Mouse (Mus musculus) urinary bladder, adult 2 months (tissue): ENCODE results near the gene Gm35315. TPM values are rescaled to one million over a fixed set of nuclear protein-coding genes. Genes with fewer than 3 reads are reported as not detected.
"Not testable (repeated sequence)": the region's sequence is repeated elsewhere in the genome, so short reads cannot be mapped to it uniquely, and the experiment has no call there.

Source experiments
- DNase-seq: peaks from one replicate; pipeline ENCODE4 v3.0.0; 2022; ENCODE audit warnings: low spot score
- polyA plus RNA-seq: library from polyadenylated mRNA; depleted of rRNA; stranded (reverse); fragments of >200 nt; gene quantifications from 2 replicates; pipeline ENCODE4 v1.2.3, GENCODE M21; 2012; rRNA removed

Gene Gm35315
- polyA plus RNA-seq, 1 experiment, result 1.4 TPM

DNA sequence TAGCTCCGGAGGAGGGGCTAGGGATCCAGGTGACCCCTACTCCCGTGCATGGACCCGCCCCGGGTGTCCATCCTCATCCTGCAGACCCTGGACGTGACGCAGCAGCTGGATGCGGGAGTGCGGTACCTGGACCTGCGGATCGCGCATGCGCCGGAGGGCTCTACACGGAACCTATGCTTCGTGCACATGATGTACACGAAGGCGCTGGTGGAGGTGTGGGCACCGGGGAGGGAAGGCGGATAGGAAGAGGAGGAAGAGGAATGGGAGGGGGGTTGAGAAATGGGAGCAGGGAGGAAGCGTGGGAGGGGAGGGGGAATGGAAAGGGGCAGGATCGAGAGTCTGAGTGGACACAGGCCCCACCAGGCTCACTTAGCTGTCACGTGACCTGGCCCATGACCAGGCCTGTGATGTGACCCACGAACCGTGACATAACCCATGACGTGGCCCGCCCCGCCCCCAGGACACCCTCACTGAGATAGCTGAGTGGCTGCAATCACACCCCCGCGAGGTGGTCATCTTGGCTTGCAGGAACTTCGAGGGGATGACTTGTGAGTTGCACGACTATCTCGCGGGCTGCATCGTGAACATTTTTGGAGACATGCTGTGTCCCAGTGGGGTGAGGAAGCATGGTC lies 7.6 kb upstream of the Gm35315 start:
- peak; percentile 34 for DNase-seq

DNA sequence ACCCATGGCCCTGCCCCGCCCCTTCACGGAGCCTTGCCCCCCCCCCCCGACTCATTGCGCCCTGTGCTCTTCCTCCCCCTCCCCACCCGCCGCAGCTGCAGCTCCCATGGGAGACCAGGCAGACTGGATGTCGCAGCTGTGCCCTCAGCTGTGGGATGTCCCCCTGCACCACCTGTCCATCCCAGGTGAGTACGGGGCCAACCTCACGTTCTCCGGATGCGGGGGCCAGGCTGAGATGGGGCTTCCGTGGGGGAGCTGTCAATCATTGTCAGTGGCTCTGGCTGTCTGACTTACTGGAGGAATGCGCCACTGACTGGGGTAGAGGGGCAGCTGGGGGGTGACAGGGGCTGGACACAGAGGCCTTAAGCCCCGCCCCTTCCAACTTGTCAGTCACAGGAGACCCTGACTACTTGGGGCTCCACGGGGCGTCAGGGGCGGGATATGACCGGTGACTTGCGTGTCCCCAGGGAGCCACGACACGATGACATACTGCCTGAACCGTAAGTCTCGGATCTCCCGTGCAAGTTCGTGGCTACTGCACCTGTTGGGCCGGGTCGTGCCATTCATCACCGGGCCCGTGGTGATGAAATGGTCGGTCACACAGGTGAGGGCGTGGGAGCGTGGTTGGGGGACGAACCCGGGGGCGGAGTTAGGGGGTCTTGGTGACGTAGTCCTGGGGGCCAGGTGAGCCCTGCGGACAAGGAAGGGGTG lies 6.9 kb upstream of the Gm35315 start:
- peak; percentile 25 for DNase-seq

DNA sequence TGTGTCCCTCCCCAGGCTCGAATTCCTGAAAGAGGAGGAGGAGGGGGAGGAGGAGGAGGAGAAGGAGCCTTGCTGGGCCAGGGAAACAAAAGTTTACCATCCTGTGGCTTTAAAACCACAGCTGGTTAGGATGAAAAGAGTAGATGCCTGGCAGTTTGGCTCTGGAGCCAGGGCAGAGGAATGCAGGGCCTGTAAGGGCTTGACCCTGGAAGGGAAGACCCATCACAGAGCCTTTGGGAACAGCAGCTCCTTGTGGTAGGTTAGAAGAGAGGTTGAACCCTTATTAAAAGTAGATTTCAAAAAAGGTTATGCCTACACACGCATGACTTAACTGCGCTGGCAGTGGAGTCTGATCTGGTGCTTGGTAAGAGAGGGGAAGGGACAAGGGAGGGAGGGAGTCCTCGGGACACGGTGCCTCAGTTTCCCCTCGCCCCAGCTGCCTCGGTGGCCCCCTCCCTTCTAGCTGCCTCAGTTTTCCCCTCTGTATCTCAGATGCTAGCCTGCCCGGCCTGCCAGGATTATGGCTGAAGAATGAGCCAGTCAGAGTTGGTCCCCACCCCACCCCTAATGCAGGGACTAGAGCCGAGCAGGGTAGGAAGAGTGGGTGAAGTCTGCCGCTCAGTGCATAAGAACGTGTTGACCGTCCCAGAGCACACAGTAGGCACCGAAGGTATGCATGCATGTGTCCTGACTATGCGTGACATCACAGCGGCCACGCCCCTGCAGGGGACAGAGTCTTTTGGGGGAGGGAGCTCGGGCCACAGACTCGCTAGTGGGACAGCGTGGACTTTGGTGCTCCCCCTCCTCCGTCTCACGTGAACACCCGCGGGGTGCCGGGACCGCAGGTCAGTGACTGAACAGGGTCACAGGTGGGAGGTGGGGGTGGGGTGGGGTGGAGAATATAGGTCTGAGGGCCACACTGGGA lies 5.7 kb upstream of the Gm35315 start, which contains the start of gene Plcxd1:
TSS of gene Plcxd1 (plus strand) at position 314 of the 925 bp plus-strand sequence.
- DNase-seq, result peak; percentile 21

DNA sequence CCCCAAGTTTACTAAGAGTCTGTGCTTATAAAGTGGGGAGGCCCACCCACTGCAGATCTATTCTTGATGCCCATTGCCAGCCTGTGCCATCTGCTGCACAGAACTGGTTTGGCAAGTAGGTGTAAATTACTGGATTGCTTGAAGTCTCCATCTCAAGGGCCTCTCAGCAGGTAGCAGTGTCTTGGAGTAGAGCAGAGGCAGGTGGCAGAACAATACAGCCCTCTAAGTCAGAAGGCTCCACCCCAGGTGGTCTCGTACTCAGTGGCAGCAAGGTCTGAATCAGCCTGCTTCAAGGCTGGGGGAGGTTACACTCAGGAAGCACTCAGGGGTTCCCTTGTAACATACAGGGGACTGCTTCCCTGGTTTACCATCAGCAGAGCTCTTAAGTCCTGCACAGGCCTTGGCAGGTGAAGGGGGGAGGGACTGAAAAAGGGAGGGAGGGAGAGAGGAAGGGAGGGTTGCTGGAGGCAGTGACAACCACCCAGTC lies 4.8 kb upstream of the Gm35315 start:
- no peak for DNase-seq

GRCm38 (mm10) chr5:110094847-110095213 lies 610 bp upstream of the Gm35315 start:
- no peak for DNase-seq

DNA sequence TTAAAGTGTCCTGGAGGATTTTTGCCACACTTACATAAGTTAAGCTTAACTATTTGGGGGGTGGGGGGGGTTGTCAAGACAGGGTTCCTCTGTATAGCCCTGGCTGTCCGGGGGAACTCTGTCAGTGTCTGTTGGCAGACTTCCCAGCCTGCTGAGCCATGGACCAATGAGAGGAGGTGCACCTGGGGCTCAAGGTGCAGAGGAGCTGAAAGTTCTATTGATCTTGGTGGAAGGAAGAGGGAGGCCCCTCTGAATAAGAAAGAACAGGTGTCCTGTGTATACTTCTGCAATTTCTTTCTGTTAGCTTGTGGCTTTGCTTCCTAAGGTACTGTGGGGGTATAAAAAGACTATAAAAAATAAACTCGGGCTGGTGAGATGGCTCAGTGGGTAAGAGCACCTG lies 2.7 kb downstream of the Gm35315 start:
- DNase-seq, result no peak

DNA sequence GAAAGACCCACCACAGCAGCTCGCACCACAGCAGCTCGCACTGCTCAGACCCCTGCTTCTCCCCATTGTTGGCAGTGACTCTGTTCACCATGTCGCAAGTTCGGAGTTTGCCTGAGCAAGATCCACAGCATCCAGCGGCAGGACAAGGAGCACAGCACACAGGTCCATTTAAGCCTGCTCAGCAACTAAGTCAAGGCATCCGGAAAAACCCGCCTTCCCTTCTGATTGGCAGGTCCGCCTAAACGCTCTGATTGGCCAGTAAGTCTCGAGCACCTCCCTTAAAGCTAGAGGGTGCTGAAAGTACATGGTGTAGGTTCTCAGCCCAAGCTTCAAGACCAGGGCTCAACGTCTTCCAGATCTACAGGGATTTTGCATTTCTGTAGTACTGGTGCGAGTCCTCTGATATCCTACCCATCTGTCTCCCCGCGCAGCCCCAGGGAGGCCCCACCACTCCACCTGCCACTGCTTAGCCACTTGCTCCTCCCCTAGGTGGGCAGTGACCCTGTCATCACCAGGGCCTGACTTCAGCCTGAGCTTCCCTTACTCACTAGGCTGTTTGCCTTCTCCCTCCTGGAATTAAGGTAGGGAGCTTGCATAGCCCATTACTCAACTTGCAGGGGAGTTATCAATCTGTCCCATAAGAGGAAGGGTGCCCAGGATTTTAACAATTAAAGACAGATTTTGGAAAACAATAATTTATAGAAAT lies 7.9 kb downstream of the Gm35315 start:
- no peak for DNase-seq

GRCm38 (mm10) chr5:110082961-110083360 lies 11.3 kb downstream of the Gm35315 start:
- DNase-seq, result no peak

- not testable (repeated sequence) for DNase-seq
Measured at GRCm38 (mm10) chr5:110072413-110072812, 21.8 kb downstream of the Gm35315 start, which contains the start of gene Gm17655. TSS of gene Gm17655 (minus strand) at chr5:110072513.

DNA sequence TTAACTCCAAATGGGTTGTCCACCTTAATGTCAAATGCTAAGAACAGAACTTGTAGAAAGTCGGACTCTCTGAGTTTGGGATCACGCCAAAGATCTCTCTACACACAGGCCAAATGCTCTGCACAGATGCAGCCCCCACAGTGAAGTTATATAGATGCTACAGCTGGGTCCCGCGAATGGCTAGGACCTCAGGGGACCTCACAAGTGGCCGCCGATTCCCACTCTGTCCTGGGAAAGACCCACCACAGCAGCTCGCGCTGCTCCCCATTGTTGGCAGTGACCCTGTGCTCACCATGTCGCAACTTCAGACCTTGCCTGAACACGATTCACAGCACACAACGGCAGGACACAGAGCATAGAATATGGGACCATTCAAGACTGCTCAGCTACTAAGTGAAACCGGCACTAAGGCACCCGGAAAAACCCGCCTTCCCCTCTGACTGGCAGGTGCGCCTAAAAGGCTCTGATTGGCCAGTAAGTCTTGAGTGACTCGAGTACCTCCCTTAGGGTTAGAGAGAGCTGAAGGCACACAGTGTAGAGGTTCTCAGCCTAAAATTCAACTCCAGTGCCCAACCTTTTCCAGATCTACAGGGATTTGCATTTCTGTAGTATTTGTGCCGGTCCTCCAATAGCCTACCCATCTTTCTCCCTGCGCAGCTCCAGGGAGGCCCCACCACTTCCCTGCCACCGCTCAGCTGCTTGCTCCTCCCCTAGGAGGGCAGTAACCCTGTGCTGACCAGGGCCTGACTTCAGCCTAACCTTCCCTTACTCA lies 36.4 kb downstream of the Gm35315 start:
- peak; percentile 67 for DNase-seq

Other genes with a start within 250 kb of the Gm35315 start
- 0.06 and 0.10 TPM in 2 replicates for gene Gm15446, start 171.0 kb downstream of the Gm35315 start, polyA plus RNA-seq
- gene Zfp932, start 97.9 kb downstream of the Gm35315 start, polyA plus RNA-seq, result 27.3 and 36.8 TPM in 2 replicates
- gene Gm17655, start 21.9 kb downstream of the Gm35315 start, polyA plus RNA-seq, result 4.2 and 4.4 TPM in 2 replicates
- gene Plcxd1, start 5.5 kb upstream of the Gm35315 start, polyA plus RNA-seq, result 0.09 and 0.10 TPM in 2 replicates
- 56.4 and 77.5 TPM in 2 replicates for gene Gtpbp6, start 13.8 kb upstream of the Gm35315 start, polyA plus RNA-seq
- gene Zfp605, start 15.7 kb upstream of the Gm35315 start, polyA plus RNA-seq, result 2.7 and 3.7 TPM in 2 replicates
- gene Chfr, start 41.4 kb upstream of the Gm35315 start, polyA plus RNA-seq, result 32.7 and 35.9 TPM in 2 replicates
- gene Golga3, start 82.3 kb upstream of the Gm35315 start, polyA plus RNA-seq, result 16.8 and 19.3 TPM in 2 replicates
- 24.6 and 30.4 TPM in 2 replicates for gene Ankle2, start 136.6 kb upstream of the Gm35315 start, polyA plus RNA-seq
- 19.1 and 21.5 TPM in 2 replicates for gene Pgam5, start 175.5 kb upstream of the Gm35315 start, polyA plus RNA-seq
- gene Pxmp2, start 191.8 kb upstream of the Gm35315 start, polyA plus RNA-seq, result 5.1 and 5.6 TPM in 2 replicates
- gene Pole, start 191.9 kb upstream of the Gm35315 start, polyA plus RNA-seq, result 2.2 and 2.3 TPM in 2 replicates
- 1.7 and 1.8 TPM in 2 replicates for gene P2rx2, start 248.8 kb upstream of the Gm35315 start, polyA plus RNA-seq